31 mouse cellular contexts compared by ENCODE assay signal in genomic region chr8:83304946-83305345, GRCm38 (mm10). TPM values are rescaled to one million over a fixed set of nuclear protein-coding genes. Genes with fewer than 3 reads are reported as not detected.
DNase-seq lines count a peak whose midpoint lies in the region; ATAC-seq lines count a peak whose summit lies in the region.
"Had no signal": no experiment of that assay in that cellular context is flagged by ENCODE, and none has a peak within 500 bp of the region (broad histone marks: within the 10 kb centered on the region; RNA-seq: fewer than 3 reads in every experiment).

No protein-coding gene starts in this region.

- no peaks in the 10 kb centered on the region for H3K9me3 ChIP-seq in midbrain, embryonic 11.5 days (ENCODE audit: control insufficient read depth, low read length)
- H3K9me3 ChIP-seq in midbrain, embryonic 10.5 days (replicated peaks): no peaks in the 10 kb centered on the region
- H3K9me3 ChIP-seq: embryonic facial prominence, embryonic 15.5 days; forebrain, embryonic 10.5 days; forebrain, embryonic 12.5 days; G1E had no signal

- H3K27me3 ChIP-seq in midbrain, embryonic 11.5 days (ENCODE audit: control insufficient read depth, insufficient read depth, low read length): no peaks in the 10 kb centered on the region
- H3K27me3 ChIP-seq in midbrain, embryonic 10.5 days (ENCODE audit: low read depth, poor library complexity, severe bottlenecking): no peaks in the 10 kb centered on the region
- H3K27me3 ChIP-seq: embryonic facial prominence, embryonic 13.5 days; embryonic facial prominence, embryonic 15.5 days; forebrain, embryonic 12.5 days had no signal

- intact Hi-C loops in left cerebral cortex, postnatal 25 days (cut with DNase I): loop anchor here (5.0 kb wide), 1 partner anchor 37 kb away; no protein-coding TSS in a partner anchor

- H3K9ac ChIP-seq in midbrain, embryonic 11.5 days (ENCODE audit: low read length): no peak overlapping the region
- H3K9ac ChIP-seq: embryonic facial prominence, embryonic 13.5 days; embryonic facial prominence, embryonic 15.5 days; forebrain, embryonic 12.5 days had no signal

- no peaks in the 10 kb centered on the region for H3K36me3 ChIP-seq in midbrain, embryonic 11.5 days (ENCODE audit: control insufficient read depth, insufficient read depth, low read length)
- H3K36me3 ChIP-seq in midbrain, embryonic 10.5 days: no peaks in the 10 kb centered on the region
- H3K36me3 ChIP-seq: embryonic facial prominence, embryonic 13.5 days; embryonic facial prominence, embryonic 15.5 days; forebrain, embryonic 10.5 days; forebrain, embryonic 12.5 days; G1E had no signal

- no peak overlapping the region for H3K27ac ChIP-seq in midbrain, embryonic 11.5 days (ENCODE audit: low read depth, low read length)
- H3K27ac ChIP-seq in midbrain, embryonic 10.5 days (replicated peaks): no peak overlapping the region
- H3K27ac ChIP-seq: embryonic facial prominence, embryonic 13.5 days; embryonic facial prominence, embryonic 15.5 days; forebrain, embryonic 10.5 days; forebrain, embryonic 12.5 days had no signal

- WGBS in midbrain, embryonic 11.5 days: 91% methylated on average over 1 of the region's 1 CpGs
- 90% methylated on average over 1 of the region's 1 CpGs for WGBS in midbrain, embryonic 10.5 days

- no peak for ATAC-seq in midbrain, embryonic 11.5 days (ENCODE audit: low FRiP score)
- ATAC-seq: activated CD4-positive, CD25-positive, alpha-beta regulatory T cell, adult 4 months; forebrain, embryonic 14.5 days; forebrain, embryonic 16.5 days; Patski had no signal

- H3K4me1 ChIP-seq in midbrain, embryonic 11.5 days (ENCODE audit: control insufficient read depth, insufficient read depth, low read length): no peaks in the 10 kb centered on the region
- no peaks in the 10 kb centered on the region for H3K4me1 ChIP-seq in midbrain, embryonic 10.5 days
- H3K4me1 ChIP-seq: embryonic facial prominence, embryonic 13.5 days; embryonic facial prominence, embryonic 15.5 days; forebrain, embryonic 10.5 days; forebrain, embryonic 12.5 days had no signal

- no peak overlapping the region for H3K4me2 ChIP-seq in midbrain, embryonic 11.5 days
- H3K4me2 ChIP-seq: embryonic facial prominence, embryonic 13.5 days; embryonic facial prominence, embryonic 15.5 days; forebrain, embryonic 12.5 days had no signal

- DNase-seq in midbrain, embryonic 11.5 days (ENCODE audit: low spot score, missing footprints): peak; percentile 37
- DNase-seq in midbrain, embryonic 10.5 days (ENCODE audit: low spot score): no peak
- peak; percentile 70 for DNase-seq in ES-CJ7 (ENCODE audit: low read depth, low spot score)
- DNase-seq in R1 (ENCODE audit: low read depth, low spot score): peak; percentile 64
- DNase-seq in left cerebral cortex, postnatal 25 days (ENCODE audit: low spot score in 2 of 2): no peak
- DNase-seq in kidney, postnatal 10 days: no peak
- DNase-seq: adrenal gland, adult 8-10 months; adrenal gland, postnatal 25 days; cerebellum, adult 11 months; cerebellum, adult 18-20 months; cerebellum, adult 8-10 months; cerebellum, adult 9-11 months; cerebellum, postnatal 14 days; cerebellum, postnatal 36 days; embryo, embryonic 11 days had no signal

- no peak overlapping the region for H3K4me3 ChIP-seq in midbrain, embryonic 11.5 days (ENCODE audit: low read depth, low read length)
- H3K4me3 ChIP-seq in midbrain, embryonic 10.5 days: no peak overlapping the region
- H3K4me3 ChIP-seq: embryonic facial prominence, embryonic 13.5 days; embryonic facial prominence, embryonic 15.5 days; erythroblast, embryonic 14.5 days; forebrain, embryonic 10.5 days; forebrain, embryonic 12.5 days had no signal

RNA-seq across cellular contexts. Expression of gene Ucp1, which starts 14.8 kb away (rescaled TPM):
- 0.08 TPM in 1 of 2 replicates, not detected in the other for polyA plus RNA-seq in midbrain, embryonic 11.5 days (2014; fragmentation: Nextera tagmentation; extraction: Ambion mirVana)
- polyA plus RNA-seq in midbrain, embryonic 10.5 days (2016; fragmentation: Nextera tagmentation; extraction: Ambion mirVana): 0.16 TPM in 1 of 2 replicates, not detected in the other
- total RNA-seq in left cerebral cortex, postnatal 25 days (2021): not detected
- total RNA-seq: common myeloid progenitor, adult 5-6 weeks; G1E had no signal
- polyA plus RNA-seq: activated CD4-positive, CD25-positive, alpha-beta regulatory T cell, adult 4 months; C2C12; embryonic facial prominence, embryonic 11.5 days; embryonic facial prominence, embryonic 13.5 days; erythroblast, embryonic 14.5 days; forebrain, embryonic 10.5 days; forebrain, embryonic 12.5 days; forebrain, embryonic 16.5 days; G1E; Patski had no signal

RNA-seq across cellular contexts. Expression of gene Elmod2, which starts 27.3 kb away (rescaled TPM):
- polyA plus RNA-seq in midbrain, embryonic 11.5 days (2014; fragmentation: Nextera tagmentation; extraction: Ambion mirVana): 28.9 and 29.8 TPM in 2 replicates
- 20.2 and 22.6 TPM in 2 replicates for polyA plus RNA-seq in midbrain, embryonic 10.5 days (2016; fragmentation: Nextera tagmentation; extraction: Ambion mirVana)
- 10 to 100 TPM; 12.3 to 14.2 TPM for total RNA-seq in left cerebral cortex, postnatal 25 days (2021)

RNA-seq across cellular contexts. Expression of gene Mgat4d, which starts 43.3 kb away (rescaled TPM):
- not detected in 2 replicates for polyA plus RNA-seq in midbrain, embryonic 11.5 days (2014; fragmentation: Nextera tagmentation; extraction: Ambion mirVana)
- not detected in 2 replicates for polyA plus RNA-seq in midbrain, embryonic 10.5 days (2016; fragmentation: Nextera tagmentation; extraction: Ambion mirVana)
- total RNA-seq in left cerebral cortex, postnatal 25 days (2021): not detected
- total RNA-seq: adrenal gland, adult 18-20 months; adrenal gland, adult 8-10 months; adrenal gland, postnatal 25 days; adrenal gland, postnatal 4 days; common myeloid progenitor, adult 5-6 weeks; G1E had no signal
- polyA plus RNA-seq: activated CD4-positive, CD25-positive, alpha-beta regulatory T cell, adult 4 months; brain, embryonic 14.5 days; C2C12; embryonic facial prominence, embryonic 11.5 days; embryonic facial prominence, embryonic 13.5 days; embryonic facial prominence, embryonic 15.5 days; erythroblast, embryonic 14.5 days; forebrain, embryonic 10.5 days; forebrain, embryonic 12.5 days; forebrain, embryonic 14.5 days; forebrain, embryonic 16.5 days; G1E; Patski had no signal

Comparison
In these comparisons a context has a peak if more than half of its experiments do, and no peak if none do; other contexts are left out.
1. DNase-seq: peak in midbrain, embryonic 11.5 days (single experiment), ES-CJ7 (single experiment) and R1 (single experiment); none in midbrain, embryonic 10.5 days (single experiment), left cerebral cortex, postnatal 25 days (0 of 2) and kidney, postnatal 10 days (single experiment).